Mouse (Mus musculus): ENCODE measurements around the gene Tuba3a. TPM values are rescaled to one million over a fixed set of nuclear protein-coding genes. Genes with fewer than 3 reads are reported as not detected.

Tuba3a gene
- polyA plus RNA-seq, 1 experiment from 2014 or later = 0.56 TPM

DNA sequence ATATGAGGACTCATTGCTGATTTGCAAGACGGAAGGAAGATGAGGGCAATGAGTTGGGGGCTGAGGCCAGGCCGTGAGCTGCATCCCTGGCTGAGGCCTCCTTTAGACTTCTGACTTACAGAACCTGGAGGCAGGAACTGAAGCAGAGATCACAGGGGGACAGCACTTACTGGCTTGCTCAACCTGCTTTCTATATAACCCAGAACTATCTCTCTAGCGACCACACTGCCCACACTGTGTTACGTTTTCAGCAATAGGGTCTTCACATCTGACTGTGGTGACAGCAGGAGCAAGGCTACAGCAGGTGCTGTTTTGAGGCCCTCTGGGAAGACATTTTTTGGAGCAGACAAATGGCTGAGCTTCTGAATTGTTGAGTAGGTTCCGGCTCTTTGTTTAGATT lies 45.2 kb downstream of the Tuba3a start:
- no peak for ATAC-seq (ENCODE audit: insufficient number of reproducible peaks, insufficient read depth, low FRiP score, low TSS enrichment, low read depth)
- Histone ChIP-seq H3K9ac (replicated peaks) (no peak overlapping the region), H3K4me2 (no peak overlapping the region), H3K9me3 (no peaks in the 10 kb centered on the region), H3K36me3 (no peaks in the 10 kb centered on the region), H3K27me3 (no peaks in the 10 kb centered on the region), H3K27ac (no peak overlapping the region), H3K4me1 (replicated peaks) (0 out of 2 replicates have a peak, but pooled peaks cover 7% of the 10 kb centered on the region), H3K4me3 (replicated peaks) (no peak overlapping the region)
- 77% methylated on average over 5 of the region's 5 CpGs for WGBS

DNA sequence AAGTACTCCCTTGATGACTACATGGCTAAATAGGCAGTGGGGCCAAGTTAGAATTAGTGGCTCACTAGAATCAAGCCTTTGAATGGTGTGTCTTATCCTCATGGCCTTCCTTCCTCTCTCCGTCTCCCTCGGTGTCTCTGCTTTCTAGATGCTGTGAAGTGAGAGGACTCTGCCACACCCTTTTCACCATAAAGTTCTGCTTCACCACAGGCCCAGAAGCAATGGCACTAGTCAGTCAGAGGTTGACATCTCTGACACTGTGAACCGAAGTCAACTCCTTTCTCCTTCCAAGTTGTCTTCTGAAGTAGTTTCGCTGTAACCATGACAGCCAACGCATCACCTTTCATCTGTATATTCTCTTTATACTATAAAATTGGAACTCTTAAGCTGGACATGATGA lies 46.3 kb downstream of the Tuba3a start:
- H3K27ac ChIP-seq = no peak overlapping the region
- no peak overlapping the region for H3K4me2 ChIP-seq
- H3K4me3 ChIP-seq (replicated peaks) = no peak overlapping the region
- no peaks in the 10 kb centered on the region for H3K36me3 ChIP-seq
- WGBS = 89% methylated on average over 5 of the region's 5 CpGs
- no peaks in the 10 kb centered on the region for H3K9me3 ChIP-seq
- no peak overlapping the region for H3K9ac ChIP-seq (replicated peaks)
- ATAC-seq (ENCODE audit: insufficient number of reproducible peaks, insufficient read depth, low FRiP score, low TSS enrichment, low read depth) = no peak
- H3K27me3 ChIP-seq = no peaks in the 10 kb centered on the region
- 0 out of 2 replicates have a peak, but pooled peaks cover 8% of the 10 kb centered on the region for H3K4me1 ChIP-seq (replicated peaks)

DNA sequence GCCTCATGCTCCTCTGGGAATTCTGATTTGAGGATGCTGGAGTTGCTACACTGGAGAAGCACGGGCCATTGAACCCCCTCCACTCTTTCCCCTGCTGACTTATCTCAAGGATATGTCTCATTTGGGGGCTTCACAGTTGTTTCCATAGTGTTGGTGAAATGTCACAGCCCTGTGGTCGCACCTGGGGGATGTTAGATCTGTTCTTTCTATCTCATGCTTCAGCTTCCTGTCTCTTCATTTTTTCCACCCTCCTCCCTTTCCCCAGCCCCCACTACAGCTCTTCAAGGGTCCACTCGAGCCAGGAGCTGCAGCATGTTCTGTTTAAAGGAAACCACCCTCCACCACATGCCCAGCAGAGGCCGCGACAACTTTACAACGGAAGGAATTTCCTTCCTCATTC lies 47.4 kb downstream of the Tuba3a start:
- Histone ChIP-seq H3K9ac (replicated peaks) (no peak overlapping the region), H3K4me3 (replicated peaks) (no peak overlapping the region), H3K4me1 (replicated peaks) (peaks cover 16% of the 10 kb centered on the region), H3K9me3 (no peaks in the 10 kb centered on the region), H3K36me3 (no peaks in the 10 kb centered on the region), H3K27ac (no peak overlapping the region), H3K4me2 (no peak overlapping the region), H3K27me3 (no peaks in the 10 kb centered on the region)
- no peak for ATAC-seq (ENCODE audit: insufficient number of reproducible peaks, insufficient read depth, low FRiP score, low TSS enrichment, low read depth)
- 63% methylated on average over 6 of the region's 6 CpGs for WGBS

DNA sequence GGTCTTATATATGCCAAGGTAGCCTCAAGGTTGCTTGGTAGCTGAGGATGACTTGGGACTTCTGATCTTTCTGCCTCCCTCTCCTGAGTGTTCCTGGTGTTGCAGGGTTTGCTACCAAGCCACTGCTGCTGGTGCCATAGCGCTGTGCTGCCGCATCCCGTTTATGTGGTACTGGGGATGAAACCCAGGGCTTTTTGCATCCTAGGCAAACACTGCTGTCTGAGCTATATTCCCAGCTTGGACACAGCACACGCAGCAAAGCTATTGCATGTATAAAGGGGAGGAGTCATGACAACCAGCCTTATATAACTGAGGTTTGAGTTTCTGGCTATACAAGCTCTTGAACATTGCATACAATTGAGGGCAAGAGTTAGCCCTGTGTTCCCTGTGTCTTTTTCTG lies 48.4 kb downstream of the Tuba3a start:
- Histone ChIP-seq H3K9ac (replicated peaks) (no peak overlapping the region), H3K27me3 (no peaks in the 10 kb centered on the region), H3K36me3 (no peaks in the 10 kb centered on the region), H3K4me2 (no peak overlapping the region), H3K9me3 (no peaks in the 10 kb centered on the region), H3K27ac (no peak overlapping the region), H3K4me1 (replicated peaks) (peaks cover 16% of the 10 kb centered on the region), H3K4me3 (replicated peaks) (no peak overlapping the region)
- ATAC-seq (ENCODE audit: insufficient number of reproducible peaks, insufficient read depth, low FRiP score, low TSS enrichment, low read depth) = no peak
- 85% methylated on average over 4 of the region's 4 CpGs for WGBS

DNA sequence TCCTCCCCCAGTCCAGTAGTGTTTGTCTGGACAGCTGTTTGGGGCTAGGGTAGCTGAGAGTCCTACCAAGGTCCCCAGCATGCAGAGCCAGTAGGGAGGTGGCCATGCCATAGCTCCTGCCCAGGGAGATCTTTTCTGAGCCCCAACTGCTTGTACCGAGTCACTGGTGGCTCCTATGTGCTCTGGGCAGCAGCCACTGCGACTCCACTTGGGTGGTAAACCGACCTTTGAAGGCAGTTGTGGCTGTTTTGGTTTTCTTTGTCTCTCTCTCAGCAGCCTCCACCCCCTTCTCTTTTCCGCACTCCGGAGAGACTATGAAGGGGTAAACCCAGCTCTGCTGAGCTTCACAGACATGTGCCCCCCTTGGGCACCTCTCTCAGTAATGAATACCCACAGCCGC lies 49.1 kb downstream of the Tuba3a start, which contains the start of gene Cd27:
Cd27 (minus strand) TSS at position 229 of the 400 bp plus-strand sequence.
- WGBS = 54% methylated on average over 6 of the region's 6 CpGs
- Histone ChIP-seq H3K36me3 (no peaks in the 10 kb centered on the region), H3K4me2 (no peak within 1 kb of the TSS), H3K9ac (replicated peaks) (no peak within 1 kb of the TSS), H3K4me3 (replicated peaks) (no peak within 1 kb of the TSS), H3K9me3 (no peaks in the 10 kb centered on the region), H3K27ac (no peak within 1 kb of the TSS), H3K4me1 (replicated peaks) (peaks cover 20% of the 10 kb centered on the region), H3K27me3 (no peaks in the 10 kb centered on the region)
- no peak for ATAC-seq (ENCODE audit: insufficient number of reproducible peaks, insufficient read depth, low FRiP score, low TSS enrichment, low read depth)

DNA sequence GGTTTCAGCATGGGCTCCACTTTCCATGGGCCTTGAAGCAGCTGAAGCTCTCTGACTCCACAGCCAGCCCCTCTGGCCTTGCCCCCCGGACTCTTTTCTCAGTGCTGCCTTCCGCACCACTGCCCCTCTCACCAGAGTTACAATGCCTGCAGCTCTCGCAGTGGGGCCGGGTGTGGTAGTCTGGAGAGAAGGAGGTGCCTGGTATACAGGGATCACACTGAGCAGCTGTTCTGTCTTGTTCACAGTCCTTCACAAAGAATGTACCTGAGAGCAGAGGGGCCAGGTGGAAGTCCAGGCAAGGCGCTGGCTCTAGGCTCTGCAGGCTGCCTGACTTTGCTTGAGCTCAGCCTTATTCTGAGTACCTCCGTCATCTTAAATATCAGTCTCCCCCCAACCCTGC lies 49.5 kb downstream of the Tuba3a start:
- no peak overlapping the region for H3K4me2 ChIP-seq
- H3K27ac ChIP-seq = no peak overlapping the region
- 78% methylated on average over 6 of the region's 6 CpGs for WGBS

DNA sequence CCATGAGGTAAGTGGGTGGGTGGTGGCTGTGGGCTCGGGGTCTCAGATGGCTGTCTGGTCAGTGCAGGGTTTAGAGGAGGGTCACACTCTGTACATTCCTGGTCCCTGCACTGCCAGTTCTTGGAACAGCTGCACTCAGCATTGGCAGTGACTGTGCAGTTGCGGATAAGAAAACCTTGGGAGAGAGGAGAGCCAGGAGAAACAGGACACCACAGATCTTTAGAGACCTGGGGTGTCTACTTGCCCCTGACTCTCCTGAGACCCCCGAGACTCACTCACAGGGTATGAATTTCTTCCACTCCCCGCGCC lies 51.4 kb downstream of the Tuba3a start:
- no peaks in the 10 kb centered on the region for H3K9me3 ChIP-seq
- 0 out of 2 replicates have a peak, but pooled peaks cover 2% of the 10 kb centered on the region for H3K27me3 ChIP-seq
- H3K4me1 ChIP-seq (replicated peaks) = peaks cover 28% of the 10 kb centered on the region
- no peak overlapping the region for H3K4me2 ChIP-seq
- no peak overlapping the region for H3K4me3 ChIP-seq (replicated peaks)
- no peak for ATAC-seq (ENCODE audit: insufficient number of reproducible peaks, insufficient read depth, low FRiP score, low TSS enrichment, low read depth)
- WGBS = 64% methylated on average over 5 of the region's 5 CpGs
- no peaks in the 10 kb centered on the region for H3K36me3 ChIP-seq
- H3K27ac ChIP-seq = peak overlapping the region; percentile 59; the same call in 1 of the 2 replicates
- H3K9ac ChIP-seq (replicated peaks) = no peak overlapping the region

More for the DNA sequence above, 49.5 kb downstream of the Tuba3a start:
- Histone ChIP-seq H3K36me3 (no peaks in the 10 kb centered on the region), H3K9ac (replicated peaks) (no peak overlapping the region), H3K9me3 (no peaks in the 10 kb centered on the region), H3K4me1 (replicated peaks) (peaks cover 24% of the 10 kb centered on the region), H3K4me3 (replicated peaks) (no peak overlapping the region), H3K27me3 (no peaks in the 10 kb centered on the region)
- no peak for ATAC-seq (ENCODE audit: insufficient number of reproducible peaks, insufficient read depth, low FRiP score, low TSS enrichment, low read depth)

DNA sequence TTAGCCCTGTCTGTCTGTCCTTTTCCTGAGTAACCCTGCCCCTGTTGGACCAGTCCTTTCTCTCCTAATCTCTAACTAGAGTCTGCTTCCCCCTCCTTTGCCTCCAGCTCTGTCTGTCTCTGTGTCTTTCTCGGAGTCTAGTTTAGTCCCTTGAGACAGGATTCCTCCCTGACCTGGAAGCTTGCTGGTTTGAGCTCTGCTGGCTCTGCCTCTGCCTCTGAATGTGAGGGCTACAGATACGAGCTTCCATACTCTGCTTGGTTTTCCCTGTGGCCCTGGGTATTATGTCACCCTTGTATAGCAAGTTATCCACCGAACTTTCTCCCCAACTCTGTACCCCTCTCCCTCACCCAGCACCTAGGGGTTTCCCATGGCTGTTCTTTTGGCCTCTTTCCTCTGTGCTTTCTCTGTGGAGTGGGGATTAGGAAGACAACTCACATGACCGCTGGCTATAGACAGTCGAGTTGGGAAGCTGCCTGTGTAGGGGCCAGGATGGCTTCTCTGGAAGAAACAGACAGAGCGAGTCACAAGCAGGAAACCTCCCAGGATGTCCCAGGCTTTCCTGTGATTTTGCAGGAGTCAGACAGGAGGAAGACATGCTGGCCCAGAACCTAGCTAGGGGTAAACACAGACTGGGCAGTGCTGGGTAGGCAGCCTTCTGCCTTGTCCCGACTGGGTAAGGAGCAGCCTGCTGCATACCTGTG lies 51.9 kb downstream of the Tuba3a start:
- Histone ChIP-seq H3K27ac (peak overlapping the region; percentile 59; the same call in 1 of the 2 replicates), H3K27me3 (0 out of 2 replicates have a peak, but pooled peaks cover 2% of the 10 kb centered on the region), H3K4me2 (no peak overlapping the region), H3K9ac (replicated peaks) (no peak overlapping the region), H3K36me3 (no peaks in the 10 kb centered on the region), H3K4me3 (replicated peaks) (no peak overlapping the region), H3K4me1 (replicated peaks) (peaks cover 28% of the 10 kb centered on the region), H3K9me3 (no peaks in the 10 kb centered on the region)
- no peak for ATAC-seq (ENCODE audit: insufficient number of reproducible peaks, insufficient read depth, low FRiP score, low TSS enrichment, low read depth)
- 65% methylated on average over 7 of the region's 7 CpGs for WGBS

DNA sequence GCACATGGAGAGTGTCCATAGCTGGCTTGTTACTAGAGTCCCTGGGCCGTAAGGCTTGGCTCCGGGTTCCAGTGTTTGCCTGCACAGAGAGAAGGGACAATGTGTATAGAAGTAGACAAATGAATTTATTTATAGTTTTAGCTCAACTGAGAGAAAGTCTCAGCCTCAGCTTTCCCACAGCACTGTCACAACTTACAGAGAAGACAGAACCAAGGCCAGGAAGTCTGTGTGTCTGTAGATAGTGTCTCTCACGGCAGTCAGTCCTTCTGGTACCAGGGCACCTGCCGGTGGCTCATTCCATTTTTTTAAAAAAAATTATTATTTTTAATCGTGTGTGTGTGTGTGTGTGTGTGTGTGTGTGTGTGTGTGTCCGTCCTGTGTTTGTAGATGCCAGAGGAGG lies 53.3 kb downstream of the Tuba3a start:
- 86% methylated on average over 6 of the region's 6 CpGs for WGBS
- H3K27ac ChIP-seq = no peak overlapping the region
- 0 out of 2 replicates have a peak, but pooled peaks cover 2% of the 10 kb centered on the region for H3K27me3 ChIP-seq
- peaks cover 28% of the 10 kb centered on the region for H3K4me1 ChIP-seq (replicated peaks)
- ATAC-seq (ENCODE audit: insufficient number of reproducible peaks, insufficient read depth, low FRiP score, low TSS enrichment, low read depth) = no peak
- no peak overlapping the region for H3K4me3 ChIP-seq (replicated peaks)
- H3K9me3 ChIP-seq = no peaks in the 10 kb centered on the region
- H3K4me2 ChIP-seq = no peak overlapping the region
- no peaks in the 10 kb centered on the region for H3K36me3 ChIP-seq
- H3K9ac ChIP-seq (replicated peaks) = no peak overlapping the region

DNA sequence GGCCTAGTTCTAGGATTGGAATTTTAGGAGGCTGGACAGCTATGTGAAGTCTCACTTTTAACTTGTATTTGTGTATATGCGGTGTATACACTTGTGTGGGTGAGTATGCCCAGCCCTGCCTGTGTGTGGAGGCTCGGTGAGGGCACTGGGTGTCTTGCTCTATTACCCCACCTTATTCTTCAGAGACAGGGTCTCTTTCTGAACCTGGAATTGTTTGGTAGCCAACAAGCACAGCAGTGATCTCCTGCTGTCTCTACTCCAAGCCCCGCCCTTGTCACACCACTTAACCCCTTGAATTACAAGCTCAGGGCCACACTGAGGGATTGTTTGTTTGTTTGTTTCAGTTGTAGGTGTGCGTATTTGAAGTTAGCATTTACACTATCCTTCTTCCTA lies 53.8 kb downstream of the Tuba3a start:
- no peaks in the 10 kb centered on the region for H3K9me3 ChIP-seq
- no peaks in the 10 kb centered on the region for H3K36me3 ChIP-seq
- 48% methylated on average over 4 of the region's 4 CpGs for WGBS
- H3K4me3 ChIP-seq (replicated peaks) = peak overlapping the region; percentile 49
- peak overlapping the region; percentile 92 for H3K4me2 ChIP-seq
- ATAC-seq (ENCODE audit: insufficient number of reproducible peaks, insufficient read depth, low FRiP score, low TSS enrichment, low read depth) = no peak
- H3K4me1 ChIP-seq (replicated peaks) = peaks cover 28% of the 10 kb centered on the region
- 0 out of 2 replicates have a peak, but pooled peaks cover 2% of the 10 kb centered on the region for H3K27me3 ChIP-seq
- H3K27ac ChIP-seq = no peak overlapping the region
- H3K9ac ChIP-seq (replicated peaks) = peak overlapping the region; percentile 74; the same call in 1 of the 2 replicates

DNA sequence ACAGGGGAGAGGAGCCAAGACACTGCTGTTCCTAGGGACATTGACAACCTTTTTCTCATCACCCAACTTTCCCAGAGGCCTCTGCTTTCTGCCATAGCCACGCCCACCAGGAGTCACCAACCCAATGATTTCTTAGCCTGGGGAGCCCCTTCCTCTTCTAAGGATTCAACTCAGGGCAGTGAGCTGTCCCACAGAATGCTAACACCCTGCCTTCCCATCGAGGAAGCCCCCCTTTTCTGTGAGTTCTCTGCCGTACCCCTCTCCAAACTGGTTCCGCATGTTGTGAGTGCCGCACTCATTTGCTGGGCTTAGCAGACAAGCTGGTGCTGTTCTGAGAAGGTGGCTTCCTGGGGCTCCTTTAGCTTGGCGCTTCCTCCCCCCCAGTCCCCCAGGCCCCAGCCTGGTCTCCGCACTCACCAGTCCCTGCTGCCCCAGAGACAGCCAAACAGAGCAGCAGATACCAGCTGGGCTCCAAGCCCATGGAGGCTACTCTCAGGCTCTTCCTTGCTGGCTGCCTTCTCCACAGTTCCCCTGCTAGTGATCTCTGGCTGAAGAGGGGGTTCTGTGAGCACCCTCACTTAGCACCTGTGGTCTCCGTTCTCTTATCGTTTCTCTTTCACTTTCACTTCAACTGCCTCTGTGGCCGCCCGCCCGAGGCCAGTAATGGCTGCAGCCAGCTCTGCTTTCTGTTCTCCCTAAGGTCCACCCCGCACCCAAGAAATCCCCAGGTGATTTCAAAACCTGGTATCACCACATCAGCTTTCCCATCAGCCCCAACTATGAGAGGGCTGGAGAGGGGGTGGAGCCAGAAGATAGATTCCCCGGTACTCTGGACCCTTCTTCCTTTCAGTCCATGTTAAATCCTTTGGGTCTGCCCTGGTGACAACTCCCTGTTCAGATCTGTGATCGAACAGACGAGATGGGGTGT lies 54.5 kb downstream of the Tuba3a start, which contains the start of gene Tapbpl:
Tapbpl (minus strand) TSS at position 744 of the 928 bp plus-strand sequence.
- Histone ChIP-seq H3K27ac (peak within 1 kb of the TSS; percentile 29; the same call in 1 of the 2 replicates), H3K4me1 (replicated peaks) (peaks cover 22% of the 10 kb centered on the region)

More for the DNA sequence above, 54.5 kb downstream of the Tuba3a start, which contains the start of gene Tapbpl:
- Histone ChIP-seq H3K36me3 (no peaks in the 10 kb centered on the region), H3K9ac (replicated peaks) (peak within 1 kb of the TSS; percentile 74), H3K4me2 (peak within 1 kb of the TSS; percentile 92), H3K27me3 (0 out of 2 replicates have a peak, but pooled peaks cover 2% of the 10 kb centered on the region), H3K4me3 (replicated peaks) (peak within 1 kb of the TSS; percentile 49), H3K9me3 (no peaks in the 10 kb centered on the region)
- WGBS = 7% methylated on average over 16 of the region's 16 CpGs
- ATAC-seq (ENCODE audit: insufficient number of reproducible peaks, insufficient read depth, low FRiP score, low TSS enrichment, low read depth) = peak; percentile 37; the same call in 1 of the 2 replicates
